12 mouse cellular contexts compared by ENCODE assay signal in the genomic region with DNA sequence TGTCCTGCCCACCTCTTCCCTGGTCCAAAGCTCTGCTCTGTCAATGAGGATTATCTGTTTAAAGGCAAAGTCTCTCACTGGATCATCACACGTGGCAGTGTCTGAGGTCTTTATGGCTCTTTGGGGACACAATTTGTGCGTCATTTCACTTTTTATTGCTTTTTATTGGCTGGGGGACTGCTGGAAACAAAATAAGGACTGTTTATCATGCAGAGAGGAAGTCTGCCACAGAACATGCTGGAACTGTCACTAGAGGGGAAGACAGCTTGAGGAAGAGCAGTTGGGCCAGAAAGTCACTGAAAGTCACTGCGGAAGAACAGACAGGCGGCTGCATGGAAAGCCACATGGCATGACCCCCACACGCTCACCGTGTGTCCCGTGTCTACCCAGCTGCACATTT.
"Had no signal": no experiment of that assay in that cellular context is flagged by ENCODE, and none has a peak within 500 bp of the region (broad histone marks: within the 10 kb centered on the region; RNA-seq: fewer than 3 reads in every experiment).

No protein-coding gene starts in this region.

- H3K9me3 ChIP-seq: limb, embryonic 13.5 days; midbrain, embryonic 12.5 days; neural tube, embryonic 12.5 days had no signal

- H3K4me1 ChIP-seq: limb, embryonic 13.5 days; midbrain, embryonic 12.5 days had no signal

- H3K4me2 ChIP-seq: limb, embryonic 13.5 days; midbrain, embryonic 12.5 days; neural tube, embryonic 12.5 days had no signal

- DNase-seq: kidney, adult 2 months; lung, adult 18-20 months; right cerebral cortex, adult 18-20 months; right cerebral cortex, postnatal 25 days; thymus, postnatal 36 days had no signal

- H3K36me3 ChIP-seq: limb, embryonic 13.5 days; midbrain, embryonic 12.5 days; neural tube, embryonic 12.5 days had no signal

- H3K9ac ChIP-seq: limb, embryonic 13.5 days; liver, embryonic 14.5 days; midbrain, embryonic 12.5 days; neural tube, embryonic 12.5 days had no signal

- H3K4me3 ChIP-seq: layer of hippocampus, adult 2 months; limb, embryonic 13.5 days; midbrain, embryonic 12.5 days; myocyte; neural tube, embryonic 12.5 days had no signal

- H3K27ac ChIP-seq: layer of hippocampus, adult 2 months; limb, embryonic 13.5 days; liver, embryonic 14.5 days; midbrain, embryonic 12.5 days; neural tube, embryonic 12.5 days had no signal

- ATAC-seq: intestine, embryonic 16.5 days had no signal

- H3K27me3 ChIP-seq: limb, embryonic 13.5 days; neural tube, embryonic 12.5 days had no signal
